Mouse (Mus musculus) hindbrain, embryonic 11.5 days (tissue): ENCODE measurements around the gene Acbd3. TPM values are rescaled to one million over a fixed set of nuclear protein-coding genes. Genes with fewer than 3 reads are reported as not detected.

Experiments used
- ATAC-seq: fragments of 200-750 bp; cut with Nextera tagmentation; 2 replicates; pipeline ENCODE4 v1.8.0; 2017; ENCODE audit warnings: mild to moderate bottlenecking, moderate TSS enrichment, moderate library complexity; ENCODE audit not compliant: low FRiP score
- DNase-seq: peaks from one replicate; pipeline ENCODE4 v3.0.0-alpha.2; 2015; ENCODE audit warnings: low spot score
- H3K27ac ChIP-seq: fragments of 300-500 bp; sonication (generic); 2 replicates; pipeline ENCODE4 v1.5.1; 2014; ENCODE audit warnings: mild to moderate bottlenecking, low read depth, low read length
- H3K27me3 ChIP-seq: fragments of 300-500 bp; sonication (generic); 2 replicates; pipeline ENCODE4 v1.6.1; 2014; ENCODE audit warnings: mild to moderate bottlenecking, low read length, moderate library complexity, mixed read lengths; ENCODE audit not compliant: control insufficient read depth, insufficient read depth
- H3K36me3 ChIP-seq: fragments of 300-500 bp; sonication (generic); 2 replicates; pipeline ENCODE4 v1.6.1; 2014; ENCODE audit warnings: mild to moderate bottlenecking, low read length, moderate library complexity, mixed read lengths; ENCODE audit not compliant: control insufficient read depth, insufficient read depth
- H3K4me1 ChIP-seq: fragments of 300-500 bp; sonication (generic); replicated peaks from 2 replicates; pipeline ENCODE4 v1.6.1; 2014; ENCODE audit warnings: low read length, mixed read lengths; ENCODE audit not compliant: control insufficient read depth, insufficient read depth
- H3K4me2 ChIP-seq: fragments of 300-500 bp; sonication (generic); replicated peaks from 2 replicates; pipeline ENCODE4 v1.6.1; 2014; ENCODE audit warnings: mild to moderate bottlenecking, low read depth, low read length
- H3K4me3 ChIP-seq: fragments of 300-500 bp; sonication (generic); 2 replicates; pipeline ENCODE4 v1.5.1; 2014; ENCODE audit warnings: low read depth, low read length
- H3K9ac ChIP-seq: fragments of 300-500 bp; sonication (generic); 2 replicates; pipeline ENCODE4 v1.6.1; 2014; ENCODE audit warnings: low read depth, low read length
- H3K9me3 ChIP-seq: fragments of 300-500 bp; sonication (generic); 2 replicates; pipeline ENCODE4 v1.6.1; 2016; ENCODE audit warnings: low read length; ENCODE audit not compliant: control insufficient read depth
- WGBS: fragments of 180-500 bp; shearing (Covaris S2); extraction: QIAGEN DNeasy Blood & Tissue Kit; methylation state at CpG from one replicate; pipeline ENCODE4 v1.1.7; 2014; 5-methylcytosine and 5-hydroxymethylcytosine counted together
- polyA plus RNA-seq: library from polyadenylated mRNA; unstranded; fragments of >200 nt; fragmentation: Nextera tagmentation; extraction: Ambion mirVana; gene quantifications from 2 replicates; pipeline ENCODE4 v1.2.1, GENCODE M21; 2014

Acbd3 gene
- polyA plus RNA-seq, 1 experiment from 2014 or later: 24.8 TPM

DNA sequence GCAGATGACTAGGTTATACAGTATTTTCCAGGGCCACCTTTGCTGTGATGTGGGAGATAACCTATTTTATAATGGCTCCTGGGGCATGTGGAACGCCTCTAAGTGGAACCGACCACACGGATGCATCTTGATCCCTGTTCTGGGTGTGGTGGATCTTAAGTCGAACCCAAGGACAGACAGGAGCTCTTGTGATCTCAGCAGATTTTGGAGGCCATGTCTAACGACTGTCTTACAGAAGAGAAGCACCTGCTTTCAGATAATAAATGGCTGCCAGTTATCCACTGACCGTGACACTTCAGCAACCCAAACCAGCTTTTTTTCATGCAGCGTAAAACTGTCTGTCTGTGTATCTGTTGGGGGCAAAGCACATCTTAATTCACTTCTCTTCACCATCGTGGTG lies 28.5 kb downstream of the Acbd3 start:
- Histone ChIP-seq H3K27ac (no peak overlapping the region), H3K9ac (no peak overlapping the region), H3K27me3 (no peaks in the 10 kb centered on the region), H3K4me2 (no peak overlapping the region), H3K36me3 (peaks cover 2% of the 10 kb centered on the region; the same call in 1 of the 2 replicates), H3K4me1 (no peaks in the 10 kb centered on the region), H3K4me3 (no peak overlapping the region), H3K9me3 (no peaks in the 10 kb centered on the region)
- ATAC-seq (no peak), DNase-seq (no peak)
- WGBS: 94% methylated on average over 8 of the region's 8 CpGs

DNA sequence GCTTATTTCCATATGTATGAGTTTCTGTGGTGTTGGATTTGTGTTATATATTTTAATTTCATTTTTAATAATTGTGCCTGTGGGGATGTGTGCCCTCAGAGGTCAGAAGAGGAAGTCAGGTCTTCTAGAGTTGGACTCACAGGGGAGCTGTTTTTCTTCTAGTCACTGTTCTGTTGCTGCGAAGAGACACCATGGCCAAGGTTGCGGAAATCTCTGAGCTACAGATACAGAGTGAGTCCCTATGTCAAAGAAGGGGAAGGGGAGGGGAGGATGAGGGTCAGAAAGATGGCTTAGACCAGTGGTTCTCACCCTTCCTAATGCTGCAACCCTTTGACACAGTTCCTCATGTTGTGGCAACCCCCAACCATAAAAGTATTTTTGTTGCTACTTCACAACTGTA lies 30.9 kb downstream of the Acbd3 start:
- H3K9me3 ChIP-seq: no peaks in the 10 kb centered on the region
- 95% methylated on average over 2 of the region's 2 CpGs for WGBS

DNA sequence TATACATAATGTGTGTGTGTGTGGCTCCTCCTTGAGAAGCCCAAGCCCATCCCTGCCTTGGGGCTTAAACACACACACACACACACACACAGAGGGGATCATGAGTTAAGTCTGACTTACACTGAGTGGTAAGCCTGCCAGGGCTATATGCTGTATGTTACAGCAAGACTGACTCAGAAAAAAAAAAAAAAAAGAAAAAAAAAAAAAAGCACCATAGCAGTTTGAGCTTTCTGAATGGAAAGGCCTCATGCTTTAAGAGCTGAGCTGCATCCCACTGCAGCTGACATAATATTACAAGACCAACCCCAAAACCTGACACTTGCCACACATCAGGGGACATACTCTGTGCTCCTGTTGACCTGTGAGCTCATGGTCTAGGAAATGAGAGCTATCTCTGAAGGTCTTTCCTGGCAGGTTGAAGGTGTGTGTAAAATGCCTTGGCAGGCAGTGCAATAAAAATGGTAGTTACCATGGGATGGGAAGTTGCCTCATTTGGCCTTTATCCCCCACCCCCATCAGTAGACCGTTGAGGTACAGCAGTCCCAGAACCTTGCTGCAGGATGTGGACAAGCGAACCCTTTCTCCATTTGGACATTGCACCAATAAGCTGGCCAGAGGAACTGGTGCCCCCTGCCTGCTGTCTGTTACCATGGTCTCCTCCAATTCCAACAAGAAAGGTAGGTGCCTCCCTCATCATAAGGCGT lies 31.6 kb downstream of the Acbd3 start:
- WGBS: 90% methylated on average over 3 of the region's 3 CpGs
- Histone ChIP-seq H3K4me1 (no peaks in the 10 kb centered on the region), H3K4me2 (no peak overlapping the region), H3K36me3 (peaks cover 2% of the 10 kb centered on the region; the same call in 1 of the 2 replicates), H3K4me3 (no peak overlapping the region), H3K9ac (no peak overlapping the region), H3K9me3 (no peaks in the 10 kb centered on the region), H3K27me3 (no peaks in the 10 kb centered on the region), H3K27ac (no peak overlapping the region)
- ATAC-seq (no peak), DNase-seq (no peak)

More for the DNA sequence above, 30.9 kb downstream of the Acbd3 start:
- ATAC-seq (no peak), DNase-seq (no peak)
- Histone ChIP-seq H3K4me3 (no peak overlapping the region), H3K27ac (no peak overlapping the region), H3K9ac (no peak overlapping the region), H3K27me3 (no peaks in the 10 kb centered on the region), H3K36me3 (peaks cover 2% of the 10 kb centered on the region; the same call in 1 of the 2 replicates), H3K4me2 (no peak overlapping the region), H3K4me1 (no peaks in the 10 kb centered on the region)

- H3K9ac ChIP-seq: no peak overlapping the region
- H3K4me2 ChIP-seq: no peak overlapping the region
- H3K9me3 ChIP-seq: no peaks in the 10 kb centered on the region
- no peaks in the 10 kb centered on the region for H3K4me1 ChIP-seq
- DNase-seq: no peak
- H3K27ac ChIP-seq: no peak overlapping the region
- H3K4me3 ChIP-seq: no peak overlapping the region
- H3K27me3 ChIP-seq: no peaks in the 10 kb centered on the region
- no peak for ATAC-seq
- peaks cover 2% of the 10 kb centered on the region; the same call in 1 of the 2 replicates for H3K36me3 ChIP-seq
- 88% methylated on average over 7 of the region's 7 CpGs for WGBS
Measured at GRCm38 (mm10) chr1:180757956-180758520, 32.2 kb downstream of the Acbd3 start.

GRCm38 (mm10) chr1:180762180-180762579 lies 36.3 kb downstream of the Acbd3 start:
- no peaks in the 10 kb centered on the region for H3K36me3 ChIP-seq
- no peak overlapping the region for H3K4me2 ChIP-seq
- H3K9me3 ChIP-seq: no peaks in the 10 kb centered on the region
- no peaks in the 10 kb centered on the region for H3K4me1 ChIP-seq
- no peak overlapping the region for H3K9ac ChIP-seq
- no peak for DNase-seq
- no peaks in the 10 kb centered on the region for H3K27me3 ChIP-seq
- ATAC-seq: no peak
- H3K4me3 ChIP-seq: no peak overlapping the region
- WGBS: 89% methylated on average over 11 of the region's 11 CpGs
- H3K27ac ChIP-seq: no peak overlapping the region

- WGBS: 83% methylated on average over 8 of the region's 8 CpGs
- H3K9ac ChIP-seq: no peak overlapping the region
- DNase-seq: no peak
- no peaks in the 10 kb centered on the region for H3K27me3 ChIP-seq
- H3K9me3 ChIP-seq: no peaks in the 10 kb centered on the region
- H3K4me2 ChIP-seq: no peak overlapping the region
- H3K4me3 ChIP-seq: no peak overlapping the region
- no peak for ATAC-seq
- H3K36me3 ChIP-seq: no peaks in the 10 kb centered on the region
- no peak overlapping the region for H3K27ac ChIP-seq
- no peaks in the 10 kb centered on the region; the same call in 1 of the 2 replicates for H3K4me1 ChIP-seq
Measured at GRCm38 (mm10) chr1:180762679-180763078, 36.8 kb downstream of the Acbd3 start.

DNA sequence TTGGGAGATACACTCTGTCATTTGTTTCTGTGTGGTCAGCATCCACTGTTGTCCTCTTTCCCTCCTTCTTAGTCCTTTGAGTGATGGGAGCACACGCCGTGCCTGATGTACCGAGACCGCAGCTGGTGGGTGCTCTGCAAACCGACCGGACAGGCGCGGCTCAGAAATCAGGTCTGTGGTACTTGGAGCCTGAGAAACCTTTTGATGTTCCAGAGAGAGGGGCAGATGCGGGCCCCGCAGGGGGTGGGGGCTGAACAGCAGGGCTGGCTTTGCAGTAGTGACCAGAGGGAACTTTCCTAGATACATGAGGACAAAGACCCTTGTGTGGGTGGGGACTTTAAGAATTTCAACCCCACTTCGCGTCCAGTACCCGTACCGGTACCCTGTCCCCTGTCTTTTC lies 37.5 kb downstream of the Acbd3 start:
- Histone ChIP-seq H3K4me1 (no peaks in the 10 kb centered on the region; the same call in 1 of the 2 replicates), H3K27ac (no peak overlapping the region), H3K4me3 (peak overlapping the region; percentile 37), H3K27me3 (no peaks in the 10 kb centered on the region), H3K4me2 (peak overlapping the region; percentile 74), H3K9me3 (no peaks in the 10 kb centered on the region), H3K9ac (peak overlapping the region; percentile 51), H3K36me3 (no peaks in the 10 kb centered on the region)
- 5% methylated on average over 14 of the region's 14 CpGs for WGBS
- DNase-seq (peak; percentile 61), ATAC-seq (peak; percentile 46; the same call in 1 of the 2 replicates)

- ATAC-seq (peak; percentile 79), DNase-seq (peak; percentile 91)
- no peaks in the 10 kb centered on the region for H3K27me3 ChIP-seq
- peak overlapping the region; percentile 37 for H3K4me3 ChIP-seq
- WGBS: under 1% methylated on average over 11 of the region's 11 CpGs
- no peaks in the 10 kb centered on the region; the same call in 1 of the 2 replicates for H3K4me1 ChIP-seq
- H3K27ac ChIP-seq: no peak overlapping the region
- H3K4me2 ChIP-seq: peak overlapping the region; percentile 74
- H3K9me3 ChIP-seq: no peaks in the 10 kb centered on the region
- H3K36me3 ChIP-seq: no peaks in the 10 kb centered on the region
- peak overlapping the region; percentile 51 for H3K9ac ChIP-seq
Measured at GRCm38 (mm10) chr1:180763828-180764227, 38.0 kb downstream of the Acbd3 start.

DNA sequence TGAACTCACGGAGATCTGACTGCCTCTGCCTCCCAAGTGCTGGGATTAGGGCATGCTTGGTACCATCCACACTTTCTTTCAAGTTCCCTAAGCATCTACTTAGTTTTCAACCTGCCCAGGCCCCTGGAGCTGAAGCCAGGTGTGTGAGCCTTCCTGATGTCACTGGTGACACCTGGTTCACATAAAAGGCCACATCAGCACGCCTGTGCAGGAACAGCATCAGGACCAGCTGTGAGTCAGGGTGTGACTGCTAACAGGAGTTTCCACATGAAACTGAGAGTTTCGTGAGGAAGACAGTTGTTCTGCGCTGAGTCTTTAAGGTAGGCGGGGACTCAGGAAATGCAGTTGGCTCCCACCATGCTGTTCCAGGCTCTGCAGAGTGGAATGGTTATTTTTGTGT lies 39.5 kb downstream of the Acbd3 start:
- no peaks in the 10 kb centered on the region; the same call in 1 of the 2 replicates for H3K4me1 ChIP-seq
- no peaks in the 10 kb centered on the region for H3K36me3 ChIP-seq
- ATAC-seq: no peak
- no peak overlapping the region for H3K27ac ChIP-seq
- no peaks in the 10 kb centered on the region for H3K27me3 ChIP-seq
- H3K4me3 ChIP-seq: no peak overlapping the region
- no peaks in the 10 kb centered on the region for H3K9me3 ChIP-seq
- H3K4me2 ChIP-seq: no peak overlapping the region
- 85% methylated on average over 5 of the region's 5 CpGs for WGBS
- no peak for DNase-seq
- H3K9ac ChIP-seq: no peak overlapping the region
